Mouse (Mus musculus) right cerebral cortex, adult 18-20 months (tissue): ENCODE measurements at regions not wholly inside any gene's neighbourhood (a gene's known extent, or its start where the extent isn't known, plus 50 kb on each side); places are given as distances from the start of the nearest gene placed in this dataset.
"Not testable (repeated sequence)": the region's sequence is repeated elsewhere in the genome, so short reads cannot be mapped to it uniquely, and the experiment has no call there.

Experiments used
- DNase-seq: peaks from one replicate; pipeline ENCODE4 v3.0.0; 2022; ENCODE audit warnings: mixed read lengths

DNA sequence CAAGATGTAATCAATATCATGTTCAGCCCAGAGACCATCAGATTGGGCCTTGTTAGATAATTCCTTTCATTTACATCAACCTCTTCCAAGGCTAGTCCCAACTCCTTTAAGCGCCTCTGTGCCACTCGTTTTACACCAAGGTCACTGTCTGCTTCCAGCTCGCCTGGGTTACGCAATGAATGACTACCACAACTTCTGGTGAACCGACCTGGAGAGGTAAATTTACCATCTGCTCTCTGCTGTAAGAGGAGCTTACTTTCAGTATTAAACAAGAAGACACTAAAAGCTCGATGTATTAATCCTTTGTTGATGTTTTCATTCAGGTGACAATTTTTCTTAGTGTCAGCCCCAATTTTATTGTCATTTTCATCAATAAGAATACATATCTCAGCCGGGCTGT is 51.7 kb upstream of the Fam174b start:
- no peak for DNase-seq

DNA sequence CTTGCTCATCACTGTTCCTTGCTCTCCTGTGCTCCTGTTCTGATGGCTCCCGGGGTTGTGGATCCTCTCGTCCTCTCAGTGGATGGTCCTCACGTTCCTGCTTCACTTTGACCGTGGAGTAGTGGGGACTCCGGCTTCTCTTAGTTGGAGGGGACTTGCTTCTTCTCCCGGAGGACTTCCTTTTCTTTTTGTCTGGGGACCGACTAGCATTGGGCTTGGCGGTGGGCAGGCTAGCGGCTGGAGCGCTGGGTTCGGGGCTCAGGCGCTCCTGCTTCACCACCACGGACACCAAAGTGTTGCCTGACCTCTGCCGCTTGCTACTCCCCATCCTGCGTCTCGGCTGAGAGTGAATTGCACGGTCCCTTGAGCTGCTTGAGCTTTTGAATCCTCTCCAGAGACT is 53.9 kb upstream of the Fam174b start:
- DNase-seq: not testable (repeated sequence)

DNA sequence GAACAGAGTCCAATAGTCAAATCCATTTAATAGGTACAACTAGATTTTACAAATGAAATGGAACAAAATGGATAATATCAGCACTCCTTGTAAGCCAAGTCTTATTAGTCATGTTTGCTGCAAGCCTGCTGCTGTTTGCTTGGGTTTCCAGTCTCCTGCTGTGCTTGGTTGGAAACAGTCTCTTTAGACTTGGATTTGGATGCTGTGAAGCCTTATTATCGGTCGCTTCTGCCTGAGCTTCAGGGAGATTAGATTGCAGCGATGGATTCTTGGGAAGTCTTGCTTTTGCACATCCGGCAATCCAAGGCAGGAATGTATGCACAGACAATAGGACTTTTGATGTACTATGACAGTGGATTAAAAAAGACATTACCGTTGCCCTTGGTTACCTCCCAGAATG is 57.3 kb upstream of the Fam174b start:
- DNase-seq: no peak

DNA sequence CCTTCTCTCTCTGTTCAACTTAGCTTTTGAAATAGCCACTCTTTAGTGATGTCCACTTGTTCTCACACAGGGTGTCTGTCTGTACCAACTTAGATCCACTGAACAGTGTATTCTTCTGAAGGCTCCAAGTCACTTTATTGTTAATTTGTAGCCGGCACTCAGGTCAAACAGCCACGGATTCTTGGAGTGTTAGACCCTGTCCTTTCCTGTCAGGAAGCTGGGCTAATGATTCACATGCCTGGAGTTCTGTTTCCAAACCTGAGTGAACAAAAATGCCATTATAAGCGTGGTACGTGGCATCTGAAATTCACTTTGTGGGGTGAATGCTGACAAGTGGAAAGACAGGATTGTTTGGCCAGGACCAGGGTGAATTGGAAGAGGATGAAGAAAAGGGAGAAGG is 69.5 kb upstream of the Fam174b start:
- no peak for DNase-seq

DNA sequence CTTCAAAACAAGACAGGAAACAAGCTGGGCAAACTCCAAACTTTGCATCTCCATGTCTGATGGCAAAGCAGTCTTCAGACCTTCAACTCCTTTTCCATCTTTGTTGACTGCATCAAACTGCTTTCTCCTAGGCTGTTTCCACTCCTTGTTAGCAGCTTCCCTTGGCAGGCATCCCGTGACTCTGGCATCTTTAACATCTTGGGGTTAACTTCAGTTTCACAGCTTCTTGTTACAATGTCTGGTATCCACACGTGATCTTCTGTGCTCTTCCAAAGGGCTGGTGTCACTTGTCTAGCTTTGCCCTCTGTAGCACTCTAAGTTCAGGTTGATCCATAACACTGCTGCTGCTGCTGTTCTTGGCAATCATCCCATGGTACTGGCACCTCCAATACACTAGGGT is 71.3 kb upstream of the Fam174b start:
- no peak for DNase-seq

DNA sequence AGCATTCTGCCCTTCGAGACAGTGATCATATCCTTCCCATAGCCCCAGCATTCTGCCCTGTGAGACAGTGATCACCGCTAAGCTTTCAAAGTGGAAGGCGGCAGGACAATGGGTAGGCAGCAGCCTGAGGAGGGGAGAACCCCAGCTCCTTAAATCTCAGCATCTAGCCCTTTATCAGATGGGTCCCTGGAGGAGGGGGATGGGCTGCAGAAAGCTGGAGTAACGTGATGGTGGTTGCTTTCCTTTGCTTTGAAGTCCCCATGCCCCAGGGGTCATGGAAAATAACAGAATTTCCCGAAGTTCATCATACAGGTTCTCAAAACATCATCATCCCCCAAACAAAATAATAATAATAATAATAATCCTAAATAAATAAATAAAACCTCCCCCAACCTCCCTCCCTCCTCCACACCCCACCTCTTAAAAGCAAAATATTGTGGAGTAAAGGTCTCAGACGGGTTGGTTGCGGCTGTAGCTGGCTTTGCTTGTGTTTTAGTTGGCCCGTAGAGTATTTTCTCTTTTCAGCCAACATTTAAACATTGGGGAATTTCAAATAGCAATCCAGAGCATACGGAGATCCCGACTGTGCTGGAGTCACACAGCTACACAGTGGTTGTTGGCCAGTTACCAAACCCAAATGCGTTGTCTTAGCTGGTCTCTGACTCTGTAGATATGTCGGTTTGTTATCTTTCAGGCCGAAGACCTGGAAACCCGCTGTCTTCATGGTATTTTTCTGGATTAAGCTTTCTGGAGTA is 73.0 kb upstream of the Fam174b start:
- no peak for DNase-seq

DNA sequence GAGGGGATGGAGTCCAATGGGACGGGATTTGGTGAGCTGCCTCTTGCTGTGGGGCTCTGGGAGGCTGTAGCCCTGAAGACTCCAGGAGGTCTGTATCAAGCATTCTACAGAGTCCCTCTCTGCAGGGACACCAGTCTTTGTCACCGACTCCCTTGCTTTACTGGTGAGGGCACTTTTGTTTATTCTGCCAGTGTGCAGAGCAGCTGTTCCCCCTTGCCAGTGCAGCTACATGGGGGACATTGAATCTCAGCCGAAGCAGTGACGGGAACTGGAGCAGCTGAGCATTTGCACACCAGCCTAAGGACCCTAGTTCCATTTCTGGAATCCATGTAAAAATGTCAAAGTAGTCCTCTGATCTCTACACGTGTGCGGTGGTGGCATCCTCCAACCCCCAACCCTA is 75.1 kb upstream of the Fam174b start:
- DNase-seq: no peak

DNA sequence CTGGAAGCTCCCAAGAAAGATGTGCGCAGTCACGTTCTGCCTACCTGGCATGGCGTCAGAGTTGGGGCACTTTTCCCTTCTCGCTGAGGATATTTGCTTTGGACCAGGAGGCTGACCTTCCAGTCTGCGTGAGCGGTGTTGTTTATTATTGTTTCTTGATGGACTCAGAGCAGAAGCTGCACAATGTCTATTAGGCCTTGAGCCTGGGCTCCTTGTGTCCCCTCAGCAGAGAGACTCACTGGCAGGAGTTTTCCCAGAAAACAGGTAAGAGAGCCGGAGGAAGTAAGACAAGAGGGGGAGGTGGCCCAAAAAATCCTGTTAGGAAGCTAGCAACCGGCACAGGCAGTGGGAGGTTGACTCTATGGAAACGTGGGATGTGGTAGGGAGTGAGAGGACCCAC is 77.6 kb upstream of the Fam174b start:
- no peak for DNase-seq

DNA sequence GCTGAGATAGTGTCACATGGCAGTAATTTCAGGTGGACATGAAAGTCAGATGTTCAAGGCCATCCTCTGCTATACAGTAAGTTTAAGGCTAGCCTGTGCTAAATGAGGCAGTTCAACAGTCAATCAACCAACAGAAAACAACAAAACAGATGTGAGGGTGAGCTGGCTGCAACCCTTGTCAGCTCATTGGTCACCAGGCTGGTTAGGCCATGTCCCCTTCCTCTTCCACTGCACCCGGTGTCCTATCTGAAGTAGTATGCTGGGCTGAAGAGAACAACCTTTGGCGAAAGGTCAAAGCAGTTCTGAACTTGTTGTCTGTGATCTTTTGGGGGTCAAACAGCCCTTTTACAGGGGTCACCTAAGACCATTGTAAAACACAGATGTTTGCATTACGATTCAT is 78.2 kb upstream of the Fam174b start:
- DNase-seq: no peak

DNA sequence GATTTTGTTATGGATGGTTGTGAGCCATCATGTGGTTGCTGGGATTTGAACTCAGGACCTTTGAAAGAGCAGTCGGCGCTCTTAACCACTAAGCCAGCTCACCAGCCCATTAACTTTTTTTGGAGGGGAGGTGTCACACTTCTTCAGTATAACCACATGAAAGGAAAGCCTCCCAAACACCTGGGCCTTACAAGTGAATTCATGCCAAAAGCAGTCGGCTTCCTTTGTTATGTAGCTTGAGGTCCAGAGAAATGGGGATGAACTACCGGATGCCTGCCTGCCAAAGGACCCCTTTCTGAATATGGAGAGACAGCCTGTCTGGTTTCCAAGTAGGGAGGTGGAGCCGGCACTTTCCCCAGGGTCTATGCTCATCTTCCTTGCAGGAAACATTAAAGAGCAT is 80.6 kb upstream of the Fam174b start:
- no peak for DNase-seq

DNA sequence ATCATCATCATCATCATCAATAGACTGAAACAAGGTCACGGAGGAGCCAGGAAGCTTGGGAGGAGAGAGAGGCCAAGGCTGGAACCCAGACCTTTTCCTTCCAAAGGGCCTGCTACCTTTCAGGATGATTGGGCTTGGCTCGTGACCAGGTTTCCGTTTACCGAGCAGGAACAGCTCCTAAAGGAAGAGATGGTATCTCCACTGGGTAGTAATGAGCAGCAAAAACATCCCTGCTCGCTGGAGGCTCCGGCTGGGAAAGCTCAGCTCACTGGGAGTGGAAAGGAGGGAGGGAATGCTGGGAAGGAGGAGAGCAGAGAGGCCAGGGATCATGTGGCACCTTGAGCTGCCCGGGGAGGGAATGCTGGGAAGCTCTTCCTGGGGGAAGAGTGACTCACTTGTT is 82.8 kb upstream of the Fam174b start:
- no peak for DNase-seq

DNA sequence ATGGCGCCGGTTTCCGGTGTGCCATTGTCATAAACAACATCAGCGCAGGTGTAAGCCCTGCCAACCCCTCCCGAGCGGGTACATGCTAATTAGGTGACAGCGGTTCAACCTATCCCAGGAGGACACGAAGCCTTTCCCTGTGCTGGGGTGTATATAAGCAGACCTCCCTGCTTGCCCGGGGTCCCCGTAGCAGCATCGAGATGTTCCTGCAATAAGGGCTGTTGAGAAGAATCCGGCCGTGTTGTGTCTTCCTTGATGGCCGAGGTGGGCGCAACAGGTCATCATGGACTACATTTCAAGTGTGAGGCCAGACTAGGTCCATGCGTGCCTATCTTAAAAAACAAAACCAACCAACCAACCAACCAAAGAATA is 83.7 kb upstream of the Fam174b start:
- DNase-seq: not testable (repeated sequence)

DNA sequence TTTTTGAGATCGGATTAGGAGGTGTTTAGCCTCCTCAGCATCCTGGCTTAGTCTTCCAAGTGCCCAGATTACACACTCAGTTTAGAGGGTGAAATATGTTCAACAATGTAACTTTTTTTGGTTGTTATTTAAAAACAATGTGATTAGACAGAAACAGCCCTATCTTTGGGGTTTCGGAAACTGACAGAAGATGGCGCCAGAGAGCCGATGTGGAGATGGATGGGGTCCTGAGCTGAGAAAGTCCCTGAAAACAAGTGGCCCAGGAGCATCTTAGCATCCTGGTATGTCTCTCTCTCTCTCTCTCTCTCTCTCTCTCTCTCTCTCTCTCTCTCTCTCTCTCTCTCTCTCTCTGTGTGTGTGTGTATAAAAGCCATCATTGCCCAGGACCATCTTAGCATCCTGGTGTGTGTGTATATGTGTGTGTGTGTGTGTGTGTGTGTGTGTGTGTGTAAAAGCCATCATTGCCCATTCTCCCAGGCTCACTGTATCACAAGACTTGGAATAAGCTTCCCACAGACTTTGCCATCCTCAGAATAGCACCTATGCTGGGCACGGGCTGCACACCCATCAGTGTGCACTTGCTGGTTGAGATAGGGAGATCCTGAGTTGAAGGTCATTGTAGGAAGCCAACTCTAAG is 84.2 kb upstream of the Fam174b start:
- peak; percentile 50 for DNase-seq

DNA sequence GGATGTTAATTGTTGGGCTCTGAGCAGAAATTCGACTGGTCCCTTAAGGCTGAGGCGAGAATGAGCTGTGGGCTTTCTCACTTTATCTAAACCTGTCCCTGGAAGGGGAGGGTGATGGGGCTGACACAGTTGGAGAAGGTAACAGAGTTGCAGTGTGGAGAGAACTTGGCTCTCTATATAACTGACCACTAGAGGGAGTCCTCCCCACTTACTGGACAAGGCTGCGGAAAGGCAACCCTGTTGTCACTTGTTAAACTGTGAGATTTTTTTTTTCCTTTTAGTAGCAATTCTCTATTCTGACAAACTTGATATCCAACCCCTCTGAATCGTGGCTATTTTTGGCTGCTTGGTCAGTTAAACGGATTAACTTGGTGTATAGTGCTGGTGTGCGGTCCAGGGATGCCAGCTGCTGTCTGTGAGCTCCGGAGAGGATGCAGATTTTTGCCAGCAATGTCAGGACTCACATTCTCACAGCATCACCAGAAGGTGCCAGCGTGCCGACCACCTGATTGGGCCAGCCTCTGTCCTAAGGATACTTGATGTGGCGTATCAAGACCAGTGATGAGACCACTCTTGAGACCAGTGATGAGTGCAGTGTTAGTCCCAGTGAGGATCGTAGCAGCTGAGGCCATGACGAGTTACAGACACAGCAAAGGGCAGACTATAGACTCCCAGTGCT is 85.8 kb upstream of the Fam174b start:
- peak; percentile 64 for DNase-seq

DNA sequence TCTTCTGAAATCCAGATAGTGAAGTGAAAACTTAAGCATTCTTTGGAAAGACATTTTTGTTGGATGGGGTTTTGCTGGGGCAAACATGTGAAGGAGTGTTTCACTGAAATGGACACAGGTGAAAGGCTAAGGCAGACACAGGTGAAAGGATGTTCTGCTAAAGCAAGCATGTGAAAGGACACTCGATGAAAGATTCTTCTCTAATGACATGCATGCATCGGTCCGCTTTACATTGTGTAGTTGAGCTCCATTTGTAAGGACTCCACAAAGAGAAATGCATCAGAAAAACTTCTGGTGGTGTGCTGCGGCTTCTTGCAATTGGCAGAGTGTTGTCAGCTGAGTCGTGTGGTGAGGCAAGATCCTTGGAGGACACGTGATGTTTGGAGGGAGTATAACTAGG is 89.2 kb upstream of the Fam174b start:
- DNase-seq: no peak

DNA sequence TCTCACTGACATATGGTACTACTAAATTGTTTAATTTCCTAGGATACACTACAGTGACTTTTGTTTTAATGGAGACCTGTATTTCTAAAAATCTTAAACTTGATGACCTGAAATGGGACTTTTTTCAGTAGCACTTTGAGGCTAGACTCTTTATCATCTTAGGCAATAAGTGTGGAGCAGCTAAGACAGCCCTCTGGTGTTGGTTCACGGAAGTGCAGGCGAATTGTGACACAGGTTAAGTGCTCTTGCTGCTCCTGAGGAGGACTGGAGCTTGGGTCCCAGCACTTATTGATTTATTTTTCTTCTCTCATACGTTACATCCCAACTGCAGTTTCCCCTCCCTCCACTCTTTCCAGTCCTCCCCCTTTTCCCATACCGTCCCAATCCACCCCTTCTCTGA is 92.1 kb upstream of the Fam174b start:
- DNase-seq: peak; percentile 82

DNA sequence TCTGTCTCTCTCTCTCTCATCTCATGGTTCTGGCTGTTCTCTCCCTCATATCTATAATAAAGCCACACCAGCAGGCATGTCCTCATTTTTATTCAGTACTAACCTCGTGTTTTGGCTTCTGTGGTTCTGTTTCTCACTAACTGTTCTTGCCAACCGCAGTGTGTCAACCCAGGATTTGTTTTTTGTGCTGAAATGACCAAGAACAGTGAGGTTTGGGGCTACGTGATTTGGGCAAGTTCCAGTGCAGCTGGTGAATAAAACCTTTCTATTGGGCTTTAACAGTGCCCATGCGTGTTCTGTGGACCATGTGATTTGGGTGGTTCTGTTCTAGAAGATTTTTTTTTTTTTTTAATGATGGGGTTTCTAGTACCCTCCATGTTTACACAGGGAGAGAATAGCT is 93.0 kb upstream of the Fam174b start:
- DNase-seq: peak; percentile 51

DNA sequence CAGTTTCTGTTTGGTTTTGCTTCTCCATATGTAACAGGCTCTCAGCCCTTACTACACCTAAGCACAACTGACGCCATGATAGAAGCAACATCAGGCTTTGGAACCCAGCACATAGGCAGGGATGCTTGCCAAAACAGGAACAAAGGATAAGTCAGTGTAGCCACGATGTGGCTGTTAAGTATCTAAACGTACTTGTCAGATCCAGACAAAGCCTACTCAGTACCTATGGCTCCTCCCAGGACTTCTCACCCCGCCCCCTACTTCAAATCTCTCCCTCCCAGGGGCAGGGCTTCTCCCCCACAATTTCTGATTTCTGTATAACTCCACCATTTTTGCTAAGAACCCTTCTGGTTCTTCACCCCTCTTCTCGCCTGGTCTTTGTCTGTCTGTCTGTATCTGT is 93.4 kb upstream of the Fam174b start:
- DNase-seq: peak; percentile 26

DNA sequence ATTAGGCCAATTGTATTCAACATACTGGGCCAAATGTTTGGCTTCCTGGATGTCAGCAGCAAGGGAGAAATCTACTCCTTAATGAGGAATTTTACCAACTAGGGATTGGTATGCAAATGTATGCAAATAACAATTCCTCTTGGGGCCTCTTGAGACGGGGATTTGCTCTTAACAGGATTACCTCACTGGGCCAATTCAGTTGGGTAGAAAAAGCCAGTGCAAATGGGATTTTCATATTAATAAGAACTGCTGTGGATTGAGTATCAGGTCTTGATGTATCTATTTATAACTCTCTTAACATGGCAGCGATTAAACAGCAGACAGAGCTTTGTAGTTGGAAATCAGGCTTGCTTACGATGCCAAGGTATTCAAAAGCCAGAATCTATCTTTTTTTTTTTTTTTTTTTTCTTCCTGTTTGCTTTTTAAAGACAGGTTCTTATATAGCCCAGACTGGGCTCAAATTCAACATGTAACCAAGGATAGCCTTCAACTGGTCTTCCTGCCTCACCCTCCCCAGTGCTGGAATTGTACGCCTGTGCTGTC is 95.7 kb upstream of the Fam174b start:
- DNase-seq: no peak

DNA sequence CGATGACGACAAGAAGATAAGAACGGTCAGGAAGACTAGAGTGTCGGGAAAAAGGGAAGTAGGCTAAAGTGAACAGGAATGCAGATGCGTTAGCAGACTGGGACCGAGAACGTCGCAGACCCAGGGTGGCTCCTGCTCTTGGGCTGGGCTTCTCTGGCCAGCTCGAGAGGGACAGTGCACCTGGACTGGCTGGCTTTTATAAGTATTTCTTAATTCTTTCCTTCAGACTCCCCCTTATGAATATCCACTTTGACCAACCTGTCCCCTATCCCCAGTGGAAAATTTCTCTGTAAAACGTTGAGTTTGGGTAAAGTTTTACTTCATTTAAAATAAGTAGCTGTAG is 96.1 kb upstream of the Fam174b start:
- DNase-seq: no peak

DNA sequence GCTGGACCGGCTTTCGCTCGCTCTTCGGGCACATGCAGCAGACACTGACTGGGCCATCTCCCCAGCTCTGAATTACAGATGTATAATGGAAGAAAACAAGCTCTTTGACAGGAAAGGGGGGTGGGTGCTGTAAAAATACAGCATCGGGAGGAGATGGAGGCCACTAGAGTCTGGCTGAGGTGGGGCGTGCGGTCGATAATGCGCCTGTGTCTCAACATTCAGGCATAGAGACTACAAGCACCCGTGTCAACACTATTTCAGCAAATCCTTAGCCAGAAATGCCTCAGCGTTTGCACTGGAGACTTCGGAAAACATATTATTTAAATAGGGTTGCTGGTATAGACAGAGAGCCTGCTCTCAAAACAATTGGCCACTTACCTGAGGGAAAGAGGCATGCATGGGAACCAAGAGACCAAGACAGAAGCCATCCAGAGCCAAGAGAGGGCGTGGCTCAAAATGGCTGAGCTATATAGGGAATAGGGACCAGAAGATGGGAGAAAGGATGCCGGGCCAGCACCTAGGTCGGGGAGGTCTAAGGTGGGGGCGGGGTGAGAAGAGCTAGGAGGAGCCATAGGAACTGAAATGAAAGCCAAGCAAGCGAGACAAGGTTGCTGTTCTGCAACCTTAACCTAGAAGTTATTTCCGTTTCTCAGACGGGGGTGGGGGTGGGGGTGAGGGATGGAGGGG is 96.7 kb upstream of the Fam174b start:
- DNase-seq: no peak

DNA sequence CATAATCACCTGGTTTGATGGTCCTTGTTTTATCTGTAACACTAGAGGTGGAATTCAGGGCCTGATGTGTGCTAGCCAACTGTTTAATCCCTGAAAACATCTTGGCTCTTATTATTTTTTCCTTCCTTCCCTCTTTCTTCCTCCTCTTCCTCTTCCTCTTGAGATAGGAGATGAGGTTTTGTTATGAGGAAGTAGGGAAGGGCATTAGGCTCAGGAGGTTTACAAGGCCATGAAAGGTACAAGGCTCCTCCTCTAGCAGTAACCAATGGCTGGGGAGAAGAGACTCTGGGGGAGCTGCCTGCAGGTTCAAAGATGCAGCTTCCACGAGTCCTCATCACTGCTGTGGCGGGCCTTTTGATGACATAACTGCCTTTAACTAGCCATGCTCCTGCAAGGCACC is 98.6 kb upstream of the Chd2 start:
- no peak for DNase-seq

DNA sequence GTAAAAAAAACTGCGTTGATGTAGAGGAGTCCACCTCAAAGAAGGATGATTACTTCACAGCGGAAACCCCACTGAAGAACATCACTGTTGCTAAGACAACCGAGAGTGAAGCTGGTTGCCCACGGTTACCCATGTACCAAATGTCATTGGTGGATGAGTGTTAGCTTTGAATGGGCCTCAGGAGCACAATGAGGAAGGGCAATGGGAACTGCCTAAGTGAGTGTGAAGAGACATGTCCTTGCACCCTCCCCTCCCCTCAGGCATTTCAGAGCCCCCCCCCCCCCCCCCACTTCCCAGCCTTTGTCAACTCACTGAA is 96.1 kb upstream of the Chd2 start:
- DNase-seq: peak; percentile 48
